Mouse (Mus musculus): ENCODE data around the gene Kcnj5. TPM values are rescaled to one million over a fixed set of nuclear protein-coding genes. Genes with fewer than 3 reads are reported as not detected.

The Kcnj5 gene
- polyA plus RNA-seq, 1 experiment from 2014 or later = 0.20 TPM

DNA sequence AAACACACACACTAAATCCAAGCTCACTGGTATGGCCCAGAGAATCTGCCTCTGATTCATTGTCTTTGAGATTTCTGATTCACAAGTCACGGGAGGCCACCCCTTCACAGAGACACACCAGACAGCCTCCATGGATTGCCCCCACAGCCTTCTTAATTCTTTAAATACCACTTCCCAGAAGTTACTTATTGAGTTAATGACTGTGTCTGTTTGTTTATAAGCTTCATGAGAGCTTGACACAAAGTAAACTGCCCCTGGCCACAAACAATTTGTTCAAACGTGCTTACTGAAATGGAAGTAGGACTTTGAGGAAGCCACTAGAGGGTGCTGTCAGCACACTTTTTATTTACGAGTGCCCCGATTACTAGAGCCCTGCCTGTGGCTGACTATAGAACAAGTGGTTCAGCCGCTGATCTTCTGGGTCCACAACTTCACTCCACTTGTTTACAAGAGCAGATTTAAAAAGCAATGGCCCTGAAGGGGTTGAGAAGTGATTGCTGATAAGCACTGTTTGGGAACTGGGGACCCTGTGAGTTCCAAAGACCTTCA lies 72.2 kb downstream of the Kcnj5 start:
- H3K4me1 ChIP-seq (ENCODE audit: control insufficient read depth, insufficient read depth, low read length) = no peaks in the 10 kb centered on the region
- no peak overlapping the region for H3K4me2 ChIP-seq (ENCODE audit: low read depth, low read length)
- ATAC-seq (ENCODE audit: low read depth) = peak; percentile 75
- 12% methylated on average over 5 of the region's 5 CpGs for WGBS
- no peak overlapping the region for H3K4me3 ChIP-seq (ENCODE audit: low read depth, low read length)
- no peaks in the 10 kb centered on the region for H3K36me3 ChIP-seq (ENCODE audit: control insufficient read depth, insufficient read depth, low read length)
- no peaks in the 10 kb centered on the region for H3K9me3 ChIP-seq (ENCODE audit: control insufficient read depth, low read length)
- no peak overlapping the region for H3K9ac ChIP-seq (replicated peaks; ENCODE audit: low read depth, low read length)
- H3K27ac ChIP-seq (ENCODE audit: low read depth, low read length) = no peak overlapping the region
- no peaks in the 10 kb centered on the region for H3K27me3 ChIP-seq (ENCODE audit: control insufficient read depth, insufficient read depth, low read length)

Other genes with a start within 250 kb of the Kcnj5 start
- gene Arhgap32, start 228.2 kb downstream of the Kcnj5 start, polyA plus RNA-seq (2014; fragmentation: Nextera tagmentation; extraction: Ambion mirVana) = 15.8 and 20.8 TPM in 2 replicates
- not detected in 2 replicates for gene Kcnj1, start 28.1 kb upstream of the Kcnj5 start, polyA plus RNA-seq (2014; fragmentation: Nextera tagmentation; extraction: Ambion mirVana)
- 3.6 and 8.9 TPM in 2 replicates for gene Fli1, start 198.5 kb upstream of the Kcnj5 start, polyA plus RNA-seq (2014; fragmentation: Nextera tagmentation; extraction: Ambion mirVana)